Mouse (Mus musculus) T-helper 2 cell (primary cell): Measurements from ENCODE around the gene Gm12185.

ENCODE experiments used
- in situ Hi-C: fragments of 300-600 bp; cut with MboI, MseI; formaldehyde crosslinking; loops from one replicate; pipeline ENCODE4 v1.15.1; 2025; ENCODE audit warnings: high pct_unique_total_duplicates

The Gm12185 gene

GRCm38 (mm10) chr11:48859014-48859413 is 133.0 kb downstream of the Gm12185 start:
- in situ Hi-C loops: loop anchor here (5.0 kb wide), 1 partner anchor 42 kb away; the partner anchor contains the start of gene Trim41
